Mouse (Mus musculus): ENCODE results near the gene Slc39a11. TPM values are rescaled to one million over a fixed set of nuclear protein-coding genes. Genes with fewer than 3 reads are reported as not detected.

Slc39a11 gene
- polyA plus RNA-seq, 1 experiment from 2014 or later = 18.6 TPM

DNA sequence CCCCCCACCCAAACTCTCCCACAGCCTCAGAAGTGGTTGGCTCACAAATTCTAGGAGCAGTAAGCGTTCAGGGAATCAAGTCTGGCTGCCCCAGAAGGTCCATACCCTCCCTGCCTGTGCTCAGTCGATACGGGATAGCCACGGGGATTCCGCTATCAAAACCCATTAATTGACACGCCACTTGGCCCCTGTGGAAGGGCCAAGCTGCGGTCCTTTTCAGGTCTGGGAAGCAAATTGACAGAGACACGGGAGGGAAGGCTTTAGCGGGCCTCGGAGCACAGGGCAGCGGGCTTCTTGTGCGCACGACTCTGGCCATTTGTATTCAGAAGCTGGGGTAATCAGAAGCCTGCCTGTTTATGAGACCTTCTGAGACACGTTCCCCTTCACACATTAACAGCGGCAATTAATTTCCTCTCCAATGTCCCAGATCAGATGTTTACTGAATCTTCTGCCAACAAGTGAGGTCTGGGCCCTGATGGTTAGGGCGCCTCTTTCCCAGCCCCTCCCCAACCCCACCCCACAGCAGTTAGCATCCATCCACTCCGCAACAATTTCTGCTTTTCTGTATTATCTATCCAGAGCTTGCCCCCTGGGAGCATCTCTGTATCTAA is 128.9 kb downstream of the Slc39a11 start:
- 60% methylated on average over 17 of the region's 17 CpGs for WGBS
- no peak for ATAC-seq (ENCODE audit: insufficient number of reproducible peaks, insufficient read depth, low FRiP score, low read depth)
- Histone ChIP-seq H3K4me1 (ENCODE audit: control insufficient read depth, insufficient read depth, low read length) (no peaks in the 10 kb centered on the region), H3K27ac (ENCODE audit: low read length) (no peak overlapping the region), H3K36me3 (ENCODE audit: control insufficient read depth, insufficient read depth, low read length) (no peaks in the 10 kb centered on the region), H3K27me3 (ENCODE audit: control insufficient read depth, insufficient read depth, low read length) (no peaks in the 10 kb centered on the region), H3K9ac (replicated peaks; ENCODE audit: low read depth, low read length) (no peak overlapping the region), H3K9me3 (ENCODE audit: control insufficient read depth, low read depth, low read length) (no peaks in the 10 kb centered on the region), H3K4me2 (replicated peaks; ENCODE audit: low read depth, low read length) (no peak overlapping the region), H3K4me3 (ENCODE audit: low read depth, low read length) (no peak overlapping the region)

DNA sequence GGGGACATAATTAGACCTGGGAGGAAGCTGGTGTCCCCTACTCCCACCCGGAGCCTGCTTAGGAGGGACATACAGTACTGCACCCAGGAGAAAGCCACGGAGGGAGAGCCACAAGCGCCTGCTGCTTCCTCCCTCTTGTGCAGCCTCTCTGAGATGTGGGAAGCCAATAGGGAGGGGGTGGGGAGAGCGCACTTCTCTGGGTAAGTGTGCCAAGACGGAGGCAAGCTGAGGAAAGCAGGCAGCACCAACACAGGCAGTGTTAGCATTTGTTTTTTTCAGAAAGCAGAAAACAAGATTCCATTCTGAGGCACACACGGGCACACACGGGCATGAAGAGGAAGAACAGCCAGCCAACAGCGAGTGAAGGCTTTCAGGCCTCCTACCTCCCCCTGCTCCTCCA is 129.5 kb downstream of the Slc39a11 start:
- Histone ChIP-seq H3K27me3 (ENCODE audit: control insufficient read depth, insufficient read depth, low read length) (no peaks in the 10 kb centered on the region), H3K4me2 (replicated peaks; ENCODE audit: low read depth, low read length) (no peak overlapping the region), H3K4me3 (ENCODE audit: low read depth, low read length) (no peak overlapping the region), H3K27ac (ENCODE audit: low read length) (no peak overlapping the region), H3K4me1 (ENCODE audit: control insufficient read depth, insufficient read depth, low read length) (no peaks in the 10 kb centered on the region), H3K9ac (replicated peaks; ENCODE audit: low read depth, low read length) (no peak overlapping the region), H3K36me3 (ENCODE audit: control insufficient read depth, insufficient read depth, low read length) (no peaks in the 10 kb centered on the region), H3K9me3 (ENCODE audit: control insufficient read depth, low read depth, low read length) (no peaks in the 10 kb centered on the region)
- ATAC-seq (ENCODE audit: insufficient number of reproducible peaks, insufficient read depth, low FRiP score, low read depth) = no peak
- WGBS = 70% methylated on average over 8 of the region's 8 CpGs

DNA sequence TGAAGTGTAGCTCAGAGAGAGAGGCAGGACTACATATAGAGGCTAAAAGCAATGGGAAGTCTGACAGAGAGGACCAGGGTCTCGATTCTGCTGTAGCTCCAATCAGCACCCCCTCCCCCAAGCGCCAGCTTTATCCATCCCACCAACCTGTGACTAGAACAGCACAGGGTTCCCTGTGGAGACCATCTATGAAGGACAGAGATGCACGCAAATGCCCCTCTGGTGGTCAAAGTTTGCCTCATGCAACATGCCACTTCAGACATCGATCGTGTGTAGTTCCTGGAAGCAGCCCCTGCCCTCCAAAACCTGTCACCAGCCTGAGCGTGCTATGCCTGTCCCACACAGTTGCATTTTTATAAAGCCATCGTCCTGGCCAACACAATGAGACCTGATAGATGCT is 129.9 kb downstream of the Slc39a11 start:
- Histone ChIP-seq H3K9me3 (ENCODE audit: control insufficient read depth, low read depth, low read length) (no peaks in the 10 kb centered on the region), H3K9ac (replicated peaks; ENCODE audit: low read depth, low read length) (no peak overlapping the region), H3K4me2 (replicated peaks; ENCODE audit: low read depth, low read length) (no peak overlapping the region), H3K27ac (ENCODE audit: low read length) (no peak overlapping the region), H3K27me3 (ENCODE audit: control insufficient read depth, insufficient read depth, low read length) (no peaks in the 10 kb centered on the region), H3K4me1 (ENCODE audit: control insufficient read depth, insufficient read depth, low read length) (no peaks in the 10 kb centered on the region), H3K4me3 (ENCODE audit: low read depth, low read length) (no peak overlapping the region), H3K36me3 (ENCODE audit: control insufficient read depth, insufficient read depth, low read length) (no peaks in the 10 kb centered on the region)
- ATAC-seq (ENCODE audit: insufficient number of reproducible peaks, insufficient read depth, low FRiP score, low read depth) = no peak
- WGBS = 88% methylated on average over 7 of the region's 7 CpGs

DNA sequence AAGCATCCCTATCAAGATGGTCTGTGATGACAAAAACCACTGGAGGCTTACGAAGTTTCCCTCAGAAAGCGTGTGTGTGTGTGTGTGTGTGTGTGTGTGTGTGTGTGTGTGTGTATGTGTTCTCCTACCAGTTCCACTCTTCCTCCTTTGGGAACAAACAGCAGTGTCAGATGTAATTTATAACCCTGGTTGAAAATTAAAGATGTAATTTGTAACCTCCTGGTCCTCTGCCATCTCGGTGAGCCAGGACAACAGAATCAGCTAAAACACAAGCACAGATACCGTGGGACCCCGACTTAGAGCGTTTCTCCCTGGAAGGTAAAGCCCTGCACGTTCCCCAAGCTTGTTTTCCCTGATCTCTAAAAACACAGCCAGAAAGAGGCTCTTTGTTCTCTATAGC is 131.7 kb downstream of the Slc39a11 start:
- H3K36me3 ChIP-seq (ENCODE audit: control insufficient read depth, insufficient read depth, low read length) = no peaks in the 10 kb centered on the region
- no peak for ATAC-seq (ENCODE audit: insufficient number of reproducible peaks, insufficient read depth, low FRiP score, low read depth)
- no peaks in the 10 kb centered on the region for H3K27me3 ChIP-seq (ENCODE audit: control insufficient read depth, insufficient read depth, low read length)
- no peaks in the 10 kb centered on the region for H3K9me3 ChIP-seq (ENCODE audit: control insufficient read depth, low read depth, low read length)
- H3K4me1 ChIP-seq (ENCODE audit: control insufficient read depth, insufficient read depth, low read length) = no peaks in the 10 kb centered on the region
- H3K4me2 ChIP-seq (replicated peaks; ENCODE audit: low read depth, low read length) = no peak overlapping the region
- no peak overlapping the region for H3K4me3 ChIP-seq (ENCODE audit: low read depth, low read length)
- 83% methylated on average over 7 of the region's 7 CpGs for WGBS
- H3K27ac ChIP-seq (ENCODE audit: low read length) = no peak overlapping the region
- H3K9ac ChIP-seq (replicated peaks; ENCODE audit: low read depth, low read length) = no peak overlapping the region

DNA sequence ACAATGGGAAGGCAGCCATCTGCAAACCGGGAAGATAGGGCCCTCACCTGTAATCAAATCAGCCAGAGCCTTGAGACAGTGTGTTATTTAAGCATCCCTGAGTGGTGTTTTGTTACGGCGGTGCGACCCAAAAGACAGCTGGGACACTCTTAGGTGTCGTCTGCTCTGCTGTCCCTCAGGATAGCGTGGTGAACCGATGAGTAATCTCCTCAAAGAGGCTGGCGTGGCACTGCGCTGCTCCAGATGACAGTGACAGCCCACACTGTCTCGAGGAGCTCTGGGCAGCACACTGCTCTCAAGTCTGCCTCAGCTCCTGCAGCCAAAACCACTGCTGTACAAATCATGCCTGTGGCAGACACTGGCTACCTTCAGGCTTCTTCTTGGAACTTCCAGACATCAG is 133.7 kb downstream of the Slc39a11 start:
- ATAC-seq (ENCODE audit: insufficient number of reproducible peaks, insufficient read depth, low FRiP score, low read depth) = no peak
- H3K9ac ChIP-seq (replicated peaks; ENCODE audit: low read depth, low read length) = no peak overlapping the region
- no peak overlapping the region for H3K4me2 ChIP-seq (replicated peaks; ENCODE audit: low read depth, low read length)
- no peak overlapping the region for H3K4me3 ChIP-seq (ENCODE audit: low read depth, low read length)
- H3K36me3 ChIP-seq (ENCODE audit: control insufficient read depth, insufficient read depth, low read length) = no peaks in the 10 kb centered on the region
- 79% methylated on average over 10 of the region's 10 CpGs for WGBS
- no peaks in the 10 kb centered on the region for H3K9me3 ChIP-seq (ENCODE audit: control insufficient read depth, low read depth, low read length)
- no peak overlapping the region for H3K27ac ChIP-seq (ENCODE audit: low read length)
- H3K27me3 ChIP-seq (ENCODE audit: control insufficient read depth, insufficient read depth, low read length) = no peaks in the 10 kb centered on the region
- no peaks in the 10 kb centered on the region for H3K4me1 ChIP-seq (ENCODE audit: control insufficient read depth, insufficient read depth, low read length)

DNA sequence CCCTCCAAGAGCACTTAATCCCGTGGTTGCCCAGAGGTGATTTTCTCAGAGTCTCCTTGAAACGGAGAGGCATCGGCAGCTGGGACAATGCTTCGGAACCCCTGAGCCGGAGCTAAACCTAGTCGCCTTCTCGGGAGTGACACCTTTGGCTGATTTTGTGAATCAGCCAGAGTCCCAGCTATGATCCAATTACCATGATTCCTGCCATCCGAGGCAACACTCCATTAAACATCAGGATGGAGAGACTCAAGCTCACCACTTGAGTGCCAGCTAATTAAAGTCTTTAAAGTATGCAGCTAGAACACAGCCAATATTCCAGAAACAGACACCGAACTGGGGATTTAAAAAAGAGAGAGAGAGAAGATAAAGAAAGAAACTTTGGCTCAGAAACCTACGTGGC is 136.9 kb downstream of the Slc39a11 start:
- Histone ChIP-seq H3K4me2 (replicated peaks; ENCODE audit: low read depth, low read length) (no peak overlapping the region), H3K4me3 (ENCODE audit: low read depth, low read length) (no peak overlapping the region), H3K27me3 (ENCODE audit: control insufficient read depth, insufficient read depth, low read length) (no peaks in the 10 kb centered on the region), H3K27ac (ENCODE audit: low read length) (no peak overlapping the region), H3K9me3 (ENCODE audit: control insufficient read depth, low read depth, low read length) (no peaks in the 10 kb centered on the region), H3K4me1 (ENCODE audit: control insufficient read depth, insufficient read depth, low read length) (0 out of 2 replicates have a peak, but pooled peaks cover 3% of the 10 kb centered on the region), H3K9ac (replicated peaks; ENCODE audit: low read depth, low read length) (no peak overlapping the region), H3K36me3 (ENCODE audit: control insufficient read depth, insufficient read depth, low read length) (no peaks in the 10 kb centered on the region)
- no peak for ATAC-seq (ENCODE audit: insufficient number of reproducible peaks, insufficient read depth, low FRiP score, low read depth)
- WGBS = 80% methylated on average over 10 of the region's 10 CpGs

DNA sequence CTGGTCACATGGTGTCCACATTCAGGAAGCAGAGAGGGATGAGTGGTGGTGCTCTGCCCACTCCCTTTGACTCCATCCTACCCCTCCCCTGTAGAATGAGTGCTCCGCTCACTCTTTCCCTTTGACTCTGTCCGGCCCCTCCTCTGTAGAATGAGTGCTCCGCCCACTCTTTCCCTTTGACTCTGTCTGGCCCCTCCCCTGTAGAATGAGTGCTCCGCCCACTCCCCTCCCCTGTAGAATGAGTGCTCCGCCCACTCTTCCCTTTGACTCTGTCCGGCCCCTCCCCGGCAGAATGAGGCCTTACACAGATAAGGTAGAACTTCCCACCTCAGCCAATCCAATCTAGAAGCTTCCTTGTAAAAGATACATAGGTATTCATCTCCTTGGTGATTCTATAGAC is 137.7 kb downstream of the Slc39a11 start:
- H3K9me3 ChIP-seq (ENCODE audit: control insufficient read depth, low read depth, low read length) = no peaks in the 10 kb centered on the region
- no peaks in the 10 kb centered on the region for H3K27me3 ChIP-seq (ENCODE audit: control insufficient read depth, insufficient read depth, low read length)
- no peaks in the 10 kb centered on the region for H3K36me3 ChIP-seq (ENCODE audit: control insufficient read depth, insufficient read depth, low read length)
- 81% methylated on average over 7 of the region's 7 CpGs for WGBS
- no peak overlapping the region for H3K4me2 ChIP-seq (replicated peaks; ENCODE audit: low read depth, low read length)
- no peak overlapping the region for H3K9ac ChIP-seq (replicated peaks; ENCODE audit: low read depth, low read length)
- 0 out of 2 replicates have a peak, but pooled peaks cover 4% of the 10 kb centered on the region for H3K4me1 ChIP-seq (ENCODE audit: control insufficient read depth, insufficient read depth, low read length)
- H3K4me3 ChIP-seq (ENCODE audit: low read depth, low read length) = no peak overlapping the region
- no peak overlapping the region for H3K27ac ChIP-seq (ENCODE audit: low read length)
- no peak for ATAC-seq (ENCODE audit: insufficient number of reproducible peaks, insufficient read depth, low FRiP score, low read depth)

DNA sequence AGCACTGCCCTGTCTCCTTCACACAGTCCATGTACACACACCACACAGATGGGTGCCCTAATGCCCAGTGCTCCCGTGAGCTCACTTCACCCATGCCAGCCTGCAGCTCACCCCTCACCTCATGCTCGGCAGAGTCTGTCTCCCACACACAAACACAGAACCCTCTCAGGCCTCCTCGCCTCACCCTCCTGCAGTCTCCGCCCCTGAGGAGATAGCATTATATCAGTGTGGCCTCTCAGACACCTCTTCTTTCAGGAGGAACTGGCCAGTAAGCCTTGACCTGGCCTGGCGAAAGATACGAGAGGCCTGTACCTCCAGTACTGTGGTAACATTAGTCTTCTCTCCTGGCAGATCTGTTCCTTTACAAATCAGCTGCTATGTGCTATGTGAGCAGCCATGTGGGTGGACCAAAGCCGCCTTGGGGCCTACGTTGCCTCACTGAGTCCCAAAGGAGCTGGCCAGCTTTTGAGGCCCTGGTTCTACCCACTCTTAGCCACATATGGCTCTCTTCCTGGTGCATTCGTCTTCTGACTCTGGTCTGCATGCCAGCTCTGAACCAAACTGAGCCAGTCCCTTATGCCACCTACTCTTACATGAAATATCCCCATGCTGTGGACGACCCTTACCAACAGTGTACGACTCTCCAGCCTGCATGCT is 138.8 kb downstream of the Slc39a11 start:
- Histone ChIP-seq H3K4me3 (ENCODE audit: low read depth, low read length) (no peak overlapping the region), H3K36me3 (ENCODE audit: control insufficient read depth, insufficient read depth, low read length) (no peaks in the 10 kb centered on the region), H3K9me3 (ENCODE audit: control insufficient read depth, low read depth, low read length) (no peaks in the 10 kb centered on the region), H3K4me2 (replicated peaks; ENCODE audit: low read depth, low read length) (no peak overlapping the region), H3K4me1 (ENCODE audit: control insufficient read depth, insufficient read depth, low read length) (0 out of 2 replicates have a peak, but pooled peaks cover 4% of the 10 kb centered on the region), H3K9ac (replicated peaks; ENCODE audit: low read depth, low read length) (no peak overlapping the region), H3K27me3 (ENCODE audit: control insufficient read depth, insufficient read depth, low read length) (no peaks in the 10 kb centered on the region), H3K27ac (ENCODE audit: low read length) (no peak overlapping the region)
- ATAC-seq (ENCODE audit: insufficient number of reproducible peaks, insufficient read depth, low FRiP score, low read depth) = no peak
- 80% methylated on average over 11 of the region's 11 CpGs for WGBS

DNA sequence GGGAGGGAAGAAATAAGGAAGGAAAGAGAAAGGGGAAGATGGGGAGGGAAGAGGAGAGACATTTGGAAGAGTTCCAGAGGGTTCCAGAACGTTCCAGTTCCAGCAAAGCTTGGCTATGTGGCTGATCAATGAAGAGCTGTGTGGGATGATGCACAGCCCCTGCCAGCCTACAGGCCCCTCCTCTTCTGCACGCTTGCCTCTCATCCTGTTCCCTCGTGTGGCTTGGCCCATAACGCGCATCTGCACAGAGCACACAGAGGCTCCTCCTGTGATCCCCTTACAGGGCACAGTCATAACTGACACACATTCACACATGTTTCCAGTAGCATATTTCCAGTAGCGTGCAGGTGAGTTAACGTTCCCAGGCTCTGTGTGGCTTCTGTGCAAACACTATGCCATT is 139.6 kb downstream of the Slc39a11 start:
- WGBS = 72% methylated on average over 7 of the region's 7 CpGs
- Histone ChIP-seq H3K36me3 (ENCODE audit: control insufficient read depth, insufficient read depth, low read length) (no peaks in the 10 kb centered on the region), H3K27ac (ENCODE audit: low read length) (no peak overlapping the region), H3K4me3 (ENCODE audit: low read depth, low read length) (no peak overlapping the region), H3K9ac (replicated peaks; ENCODE audit: low read depth, low read length) (no peak overlapping the region), H3K4me2 (replicated peaks; ENCODE audit: low read depth, low read length) (no peak overlapping the region), H3K9me3 (ENCODE audit: control insufficient read depth, low read depth, low read length) (no peaks in the 10 kb centered on the region), H3K4me1 (ENCODE audit: control insufficient read depth, insufficient read depth, low read length) (0 out of 2 replicates have a peak, but pooled peaks cover 4% of the 10 kb centered on the region), H3K27me3 (ENCODE audit: control insufficient read depth, insufficient read depth, low read length) (no peaks in the 10 kb centered on the region)
- no peak for ATAC-seq (ENCODE audit: insufficient number of reproducible peaks, insufficient read depth, low FRiP score, low read depth)
